Mouse (Mus musculus): Measurements from ENCODE around the gene Ccdc39. TPM values are rescaled to one million over a fixed set of nuclear protein-coding genes. Genes with fewer than 3 reads are reported as not detected.

Ccdc39 gene
- 9.2 TPM for polyA plus RNA-seq (2014; fragmentation: Illumina TruSeq; extraction: RNeasy Lipid Tissue Mini Kit (QIAGEN cat#74804); ENCODE audit: insufficient read depth, low read depth, low replicate concordance)

GRCm38 (mm10) chr3:33843801-33844632, at the start of gene Ccdc39:
Ccdc39 (minus strand) TSS chr3:33844310.

GRCm38 (mm10) chr3:33799617-33800512, 44.2 kb downstream of the Ccdc39 start, which contains the start of gene Ttc14:
Ttc14 (plus strand) TSS chr3:33799832.

Other genes with a start within 250 kb of the Ccdc39 start
- gene Ttc14, start 44.5 kb downstream of the Ccdc39 start, polyA plus RNA-seq (2014; fragmentation: Illumina TruSeq; extraction: RNeasy Lipid Tissue Mini Kit (QIAGEN cat#74804); ENCODE audit: insufficient read depth, low read depth, low replicate concordance): 9.6 TPM
- gene Fxr1, start 175.6 kb upstream of the Ccdc39 start, polyA plus RNA-seq (2014; fragmentation: Illumina TruSeq; extraction: RNeasy Lipid Tissue Mini Kit (QIAGEN cat#74804); ENCODE audit: insufficient read depth, low read depth, low replicate concordance): 36.7 TPM
- 60.8 TPM for gene Dnajc19, start 237.0 kb upstream of the Ccdc39 start, polyA plus RNA-seq (2014; fragmentation: Illumina TruSeq; extraction: RNeasy Lipid Tissue Mini Kit (QIAGEN cat#74804); ENCODE audit: insufficient read depth, low read depth, low replicate concordance)

Data from lung, adult 10 weeks (tissue).